Mouse (Mus musculus) limb, embryonic 13.5 days (tissue): Measurements from ENCODE around the gene Ston1. TPM values are rescaled to one million over a fixed set of nuclear protein-coding genes. Genes with fewer than 3 reads are reported as not detected.

Source experiments
- ATAC-seq: fragments of 200-750 bp; cut with Nextera tagmentation; 2 replicates; pipeline ENCODE4 v1.8.0; 2017; ENCODE audit warnings: low read depth, moderate number of reproducible peaks, moderate TSS enrichment; ENCODE audit not compliant: low FRiP score
- H3K27ac ChIP-seq: fragments of 300-500 bp; sonication (generic); 2 replicates; pipeline ENCODE4 v1.5.1; 2015; ENCODE audit warnings: inconsistent platforms, mild to moderate bottlenecking, moderate library complexity
- H3K27me3 ChIP-seq: fragments of 300-500 bp; sonication (generic); 2 replicates; pipeline ENCODE4 v1.6.1; 2015; ENCODE audit warnings: mild to moderate bottlenecking, inconsistent platforms
- H3K36me3 ChIP-seq: fragments of 300-500 bp; sonication (generic); 2 replicates; pipeline ENCODE4 v1.6.1; 2015; ENCODE audit warnings: inconsistent platforms, mild to moderate bottlenecking, moderate library complexity
- H3K4me1 ChIP-seq: fragments of 300-500 bp; sonication (generic); 2 replicates; pipeline ENCODE4 v1.6.1; 2015; ENCODE audit warnings: inconsistent platforms
- H3K4me2 ChIP-seq: fragments of 300-500 bp; sonication (generic); replicated peaks from 2 replicates; pipeline ENCODE4 v1.6.1; 2015; ENCODE audit warnings: inconsistent platforms, mild to moderate bottlenecking, moderate library complexity
- H3K4me3 ChIP-seq: fragments of 300-500 bp; sonication (generic); 2 replicates; pipeline ENCODE4 v1.5.1; 2015; ENCODE audit warnings: moderate library complexity, mild to moderate bottlenecking, inconsistent platforms
- H3K9ac ChIP-seq: fragments of 300-500 bp; sonication (generic); 2 replicates; pipeline ENCODE4 v1.6.1; 2015; ENCODE audit warnings: mild to moderate bottlenecking, inconsistent platforms
- H3K9me3 ChIP-seq: fragments of 300-500 bp; sonication (generic); 2 replicates; pipeline ENCODE4 v1.6.1; 2016; ENCODE audit warnings: inconsistent platforms
- WGBS: fragments of 180-500 bp; shearing (Covaris S2); methylation state at CpG from one replicate; pipeline ENCODE4 v1.1.7; 2015; 5-methylcytosine and 5-hydroxymethylcytosine counted together
- polyA plus RNA-seq: library from polyadenylated mRNA; unstranded; fragments of >200 nt; fragmentation: Nextera tagmentation; extraction: Ambion mirVana; gene quantifications from 2 replicates; pipeline ENCODE4 v1.2.1, GENCODE M21; 2015

Gene Ston1
- polyA plus RNA-seq, 1 experiment from 2014 or later = 9.8 TPM

GRCm38 (mm10) chr17:88563611-88564010 is 33.9 kb upstream of the Ston1 start:
- no peak overlapping the region for H3K27ac ChIP-seq
- no peaks in the 10 kb centered on the region for H3K27me3 ChIP-seq
- H3K9me3 ChIP-seq = no peaks in the 10 kb centered on the region
- ATAC-seq = no peak
- WGBS = 82% methylated on average over 3 of the region's 3 CpGs
- no peak overlapping the region for H3K9ac ChIP-seq
- no peak overlapping the region for H3K4me2 ChIP-seq
- peaks cover 61% of the 10 kb centered on the region for H3K36me3 ChIP-seq
- no peak overlapping the region for H3K4me3 ChIP-seq
- no peaks in the 10 kb centered on the region for H3K4me1 ChIP-seq

GRCm38 (mm10) chr17:88569807-88570540 is 27.5 kb upstream of the Ston1 start:
- WGBS = 87% methylated on average over 10 of the region's 10 CpGs
- no peaks in the 10 kb centered on the region for H3K9me3 ChIP-seq
- ATAC-seq = no peak
- H3K27ac ChIP-seq = no peak overlapping the region
- no peak overlapping the region for H3K9ac ChIP-seq
- H3K4me1 ChIP-seq = no peaks in the 10 kb centered on the region
- peaks cover 84% of the 10 kb centered on the region for H3K36me3 ChIP-seq
- no peak overlapping the region for H3K4me3 ChIP-seq
- H3K27me3 ChIP-seq = no peaks in the 10 kb centered on the region
- H3K4me2 ChIP-seq = no peak overlapping the region

GRCm38 (mm10) chr17:88570784-88571183 is 26.7 kb upstream of the Ston1 start:
- WGBS = 84% methylated on average over 11 of the region's 11 CpGs
- no peaks in the 10 kb centered on the region for H3K4me1 ChIP-seq
- ATAC-seq = no peak
- no peak overlapping the region for H3K4me2 ChIP-seq
- H3K36me3 ChIP-seq = peaks cover 84% of the 10 kb centered on the region
- no peak overlapping the region for H3K4me3 ChIP-seq
- H3K27me3 ChIP-seq = no peaks in the 10 kb centered on the region
- no peak overlapping the region for H3K27ac ChIP-seq
- no peaks in the 10 kb centered on the region for H3K9me3 ChIP-seq
- no peak overlapping the region for H3K9ac ChIP-seq

- WGBS = 69% methylated on average over 5 of the region's 5 CpGs
- no peak overlapping the region for H3K4me3 ChIP-seq
- peaks cover 80% of the 10 kb centered on the region for H3K36me3 ChIP-seq
- no peaks in the 10 kb centered on the region for H3K9me3 ChIP-seq
- H3K27me3 ChIP-seq = no peaks in the 10 kb centered on the region
- H3K27ac ChIP-seq = no peak overlapping the region
- H3K4me1 ChIP-seq = no peaks in the 10 kb centered on the region
- no peak overlapping the region for H3K9ac ChIP-seq
- H3K4me2 ChIP-seq = no peak overlapping the region
- no peak for ATAC-seq
Measured at GRCm38 (mm10) chr17:88574811-88575210, 22.7 kb upstream of the Ston1 start.

- Histone ChIP-seq H3K4me3 (no peak overlapping the region), H3K27me3 (no peaks in the 10 kb centered on the region), H3K9ac (no peak overlapping the region), H3K36me3 (peaks cover 75% of the 10 kb centered on the region), H3K9me3 (no peaks in the 10 kb centered on the region), H3K4me2 (no peak overlapping the region), H3K4me1 (no peaks in the 10 kb centered on the region), H3K27ac (no peak overlapping the region)
- ATAC-seq = no peak
- 88% methylated on average over 20 of the region's 20 CpGs for WGBS
Measured at GRCm38 (mm10) chr17:88578522-88579242, 18.8 kb upstream of the Ston1 start.

- 81% methylated on average over 6 of the region's 6 CpGs for WGBS
- H3K9me3 ChIP-seq = no peaks in the 10 kb centered on the region
- H3K27me3 ChIP-seq = no peaks in the 10 kb centered on the region
- no peak overlapping the region for H3K4me2 ChIP-seq
- no peak overlapping the region for H3K27ac ChIP-seq
- H3K4me3 ChIP-seq = no peak overlapping the region
- H3K9ac ChIP-seq = no peak overlapping the region
- peaks cover 82% of the 10 kb centered on the region for H3K36me3 ChIP-seq
- H3K4me1 ChIP-seq = no peaks in the 10 kb centered on the region
- no peak for ATAC-seq
Measured at GRCm38 (mm10) chr17:88580556-88580955, 16.9 kb upstream of the Ston1 start.

GRCm38 (mm10) chr17:88581511-88582021 is 15.9 kb upstream of the Ston1 start:
- H3K4me2 ChIP-seq = no peak overlapping the region
- ATAC-seq = no peak
- no peaks in the 10 kb centered on the region for H3K9me3 ChIP-seq
- H3K9ac ChIP-seq = no peak overlapping the region
- no peak overlapping the region for H3K4me3 ChIP-seq
- H3K27me3 ChIP-seq = no peaks in the 10 kb centered on the region
- H3K4me1 ChIP-seq = no peaks in the 10 kb centered on the region
- no peak overlapping the region for H3K27ac ChIP-seq
- peaks cover 82% of the 10 kb centered on the region for H3K36me3 ChIP-seq
- 74% methylated on average over 6 of the region's 6 CpGs for WGBS

- Histone ChIP-seq H3K4me1 (no peaks in the 10 kb centered on the region), H3K36me3 (peaks cover 80% of the 10 kb centered on the region), H3K27ac (no peak overlapping the region), H3K9ac (no peak overlapping the region), H3K4me3 (no peak overlapping the region), H3K9me3 (no peaks in the 10 kb centered on the region), H3K27me3 (no peaks in the 10 kb centered on the region), H3K4me2 (no peak overlapping the region)
- no peak for ATAC-seq
- WGBS = 76% methylated on average over 11 of the region's 11 CpGs
Measured at GRCm38 (mm10) chr17:88582999-88583398, 14.5 kb upstream of the Ston1 start.

GRCm38 (mm10) chr17:88583411-88583810 is 14.1 kb upstream of the Ston1 start:
- Histone ChIP-seq H3K4me2 (no peak overlapping the region), H3K36me3 (peaks cover 81% of the 10 kb centered on the region), H3K27ac (no peak overlapping the region), H3K9me3 (no peaks in the 10 kb centered on the region), H3K4me1 (no peaks in the 10 kb centered on the region), H3K4me3 (no peak overlapping the region), H3K9ac (no peak overlapping the region), H3K27me3 (no peaks in the 10 kb centered on the region)
- no peak for ATAC-seq
- WGBS = 70% methylated on average over 8 of the region's 8 CpGs

- ATAC-seq = no peak
- Histone ChIP-seq H3K4me2 (no peak overlapping the region), H3K4me1 (no peaks in the 10 kb centered on the region), H3K27ac (no peak overlapping the region), H3K36me3 (peaks cover 73% of the 10 kb centered on the region), H3K27me3 (no peaks in the 10 kb centered on the region), H3K9ac (no peak overlapping the region), H3K4me3 (no peak overlapping the region), H3K9me3 (no peaks in the 10 kb centered on the region)
- 82% methylated on average over 15 of the region's 15 CpGs for WGBS
Measured at GRCm38 (mm10) chr17:88587371-88587770, 10.1 kb upstream of the Ston1 start.

GRCm38 (mm10) chr17:88588228-88588627 is 9.3 kb upstream of the Ston1 start:
- Histone ChIP-seq H3K9me3 (no peaks in the 10 kb centered on the region), H3K4me1 (no peaks in the 10 kb centered on the region), H3K4me3 (no peak overlapping the region), H3K9ac (no peak overlapping the region), H3K27me3 (no peaks in the 10 kb centered on the region), H3K4me2 (no peak overlapping the region), H3K27ac (no peak overlapping the region), H3K36me3 (peaks cover 68% of the 10 kb centered on the region)
- WGBS = 90% methylated on average over 8 of the region's 8 CpGs
- no peak for ATAC-seq

GRCm38 (mm10) chr17:88590251-88590650 is 7.2 kb upstream of the Ston1 start:
- H3K27me3 ChIP-seq = no peaks in the 10 kb centered on the region
- no peak overlapping the region for H3K4me2 ChIP-seq
- no peak overlapping the region for H3K4me3 ChIP-seq
- no peaks in the 10 kb centered on the region for H3K4me1 ChIP-seq
- no peak overlapping the region for H3K9ac ChIP-seq
- ATAC-seq = no peak
- 78% methylated on average over 6 of the region's 6 CpGs for WGBS
- H3K9me3 ChIP-seq = no peaks in the 10 kb centered on the region
- no peak overlapping the region for H3K27ac ChIP-seq
- peaks cover 48% of the 10 kb centered on the region for H3K36me3 ChIP-seq
